Mouse (Mus musculus) layer of hippocampus, adult 2 months (tissue): Measurements from ENCODE around the gene Notch1. TPM values are rescaled to one million over a fixed set of nuclear protein-coding genes. Genes with fewer than 3 reads are reported as not detected.

Experiments
- DNase-seq, 2 experiments: peaks; one replicate each; pipeline ENCODE4 v3.0.0; 2022; ENCODE audit warnings: low spot score in 2 of 2
- H3K27ac ChIP-seq: fragments of 200-600 bp; 2 replicates; pipeline ENCODE4 v1.8.1; 2022
- H3K4me3 ChIP-seq: fragments of 200-600 bp; 2 replicates; pipeline ENCODE4 v1.8.1; 2022; ENCODE audit warnings: mild to moderate bottlenecking
- CTCF ChIP-seq: fragments of 200-600 bp; conservative IDR thresholded peaks from 2 replicates; pipeline ENCODE4 v1.8.1; 2022; ENCODE audit warnings: antibody characterized with exemption, mild to moderate bottlenecking, moderate library complexity
- microRNA-seq, 2 experiments: library from miRNA; unstranded; fragments of <30 nt; microRNA quantifications; one replicate each; pipeline ENCODE4 v1.2.0; 2021
- total RNA-seq, 2 experiments: library from RNA; stranded (reverse); gene quantifications; 2 replicates each; pipeline ENCODE4 v1.2.3; 2021

Gene Notch1
- total RNA-seq, 2 experiments from 2014 or later: 32.7 to 35.7 TPM

DNA sequence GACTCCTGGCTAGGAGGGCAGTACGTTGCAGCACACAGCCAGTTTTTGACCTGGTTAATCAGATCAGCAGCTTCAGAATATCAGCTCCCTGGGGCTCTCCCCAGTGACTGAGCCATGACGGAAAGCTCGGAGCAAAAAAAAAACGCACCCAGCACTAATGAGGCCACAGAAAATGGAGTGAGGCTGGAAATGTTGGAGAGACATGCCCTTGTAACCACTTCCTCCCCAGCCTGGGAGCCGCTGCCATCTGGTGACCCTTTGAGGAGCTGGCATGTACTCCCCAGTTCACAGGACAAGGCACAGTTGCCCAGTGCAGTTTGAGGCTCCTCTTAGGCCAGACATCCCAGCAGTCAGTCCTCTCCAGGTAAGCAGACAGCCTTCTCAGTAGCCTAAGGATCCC, 106.4 kb downstream of the Notch1 start:
- TF ChIP-seq CTCF: 0 out of 2 replicates have a peak, but pooled peaks have one; percentile 7
- H3K27ac ChIP-seq: peak overlapping the region; percentile 84
- no peak for DNase-seq
- no peak overlapping the region for H3K4me3 ChIP-seq

- H3K27ac ChIP-seq: peak overlapping the region; percentile 96
- peak overlapping the region; percentile 99 for H3K4me3 ChIP-seq
- no peak for TF ChIP-seq CTCF
- no peak for DNase-seq
Measured at GRCm38 (mm10) chr2:26409362-26409761, 107.1 kb downstream of the Notch1 start.

DNA sequence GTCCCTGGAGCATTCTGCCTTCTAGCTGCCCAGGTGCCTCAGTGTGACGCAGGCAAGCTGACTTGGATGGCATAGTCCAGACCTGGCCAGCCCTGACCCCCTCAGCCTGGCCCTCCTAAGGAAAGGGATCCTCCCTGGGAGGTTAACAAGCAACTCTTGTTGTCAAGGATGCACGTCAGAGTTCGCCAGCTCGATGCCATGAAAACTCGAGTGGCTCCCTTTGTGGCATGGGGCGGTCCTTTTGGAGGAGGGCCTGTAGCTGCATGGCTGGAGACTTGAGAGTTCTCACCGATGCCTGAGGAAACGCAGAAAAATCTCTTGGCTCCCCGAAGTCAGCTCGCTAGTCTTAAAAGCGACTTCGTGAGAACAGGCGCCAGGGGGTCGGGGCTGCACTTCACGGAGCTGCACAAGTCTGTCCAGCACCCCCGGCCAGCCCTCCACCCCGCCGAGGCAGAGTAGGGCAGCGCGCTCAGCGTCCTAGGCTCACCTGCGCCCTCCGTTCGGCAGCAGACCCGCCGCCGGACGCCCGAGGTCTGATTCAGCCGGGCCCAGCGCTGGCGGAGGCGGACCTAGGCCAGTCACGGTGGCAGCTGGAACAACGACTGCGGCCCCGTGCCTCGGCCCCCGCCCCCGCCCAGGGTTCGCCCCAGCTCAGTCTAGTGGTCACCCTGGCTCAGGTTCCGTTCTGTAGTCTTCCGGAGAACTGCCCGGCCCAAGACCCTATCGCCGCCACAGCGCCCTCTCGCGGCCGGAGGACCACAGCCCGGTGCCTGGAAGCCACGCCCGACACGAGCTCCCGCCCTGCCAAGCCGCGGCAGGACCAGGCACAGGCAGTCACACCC, 107.7 kb downstream of the Notch1 start, which contains the start of gene Inpp5e:
TSS of gene Inpp5e (minus strand) at position 689 of the 842 bp plus-strand sequence.
- DNase-seq: peak; percentile 94 to 99
- Histone ChIP-seq H3K4me3 (peak within 1 kb of the TSS; percentile 99), H3K27ac (peak within 1 kb of the TSS; percentile 96)
- TF ChIP-seq CTCF: peak; percentile 97

Small RNA genes lying within 50 kb of the gene (microRNA-seq; reads per million reads assigned to microRNA genes)
- 0.55 to 0.64 reads per million in 2 experiments for gene Mir6996

Other genes starting within 250 kb of the Notch1 start
- under 1 TPM; 0.59 to 0.76 TPM for gene Ccdc187, start 222.1 kb downstream of the Notch1 start, total RNA-seq
- gene Gpsm1, start 201.1 kb downstream of the Notch1 start, total RNA-seq: 10 to 100 TPM; 36.6 to 40.7 TPM
- gene Dnlz, start 164.6 kb downstream of the Notch1 start, total RNA-seq: 10 to 100 TPM; 26.5 to 27.2 TPM
- gene Card9, start 155.7 kb downstream of the Notch1 start, total RNA-seq: 1 to 10 TPM; 1.5 to 2.1 TPM
- 10 to 100 TPM; 72.5 to 88.9 TPM for gene Snapc4, start 136.0 kb downstream of the Notch1 start, total RNA-seq
- gene Entr1, start 127.3 kb downstream of the Notch1 start, total RNA-seq: 100 to 1,000 TPM; 159 to 168 TPM
- gene Pmpca, start 127.3 kb downstream of the Notch1 start, total RNA-seq: 100 to 1,000 TPM in 1 of 2 experiments, 10 to 100 TPM in 1; 89.2 to 100 TPM
- gene Inpp5e, start 107.5 kb downstream of the Notch1 start, total RNA-seq: 10 to 100 TPM; 22.2 to 25.1 TPM
- gene Sec16a, start 71.4 kb downstream of the Notch1 start, total RNA-seq: 10 to 100 TPM; 49.3 to 51.3 TPM
- 10 to 100 TPM; 72.2 to 74.3 TPM for gene Egfl7, start 63.4 kb upstream of the Notch1 start, total RNA-seq
- gene Gm20532, start 70.0 kb upstream of the Notch1 start, total RNA-seq: not detected
- 1 to 10 TPM; 1.6 to 2.5 TPM for gene Agpat2, start 87.8 kb upstream of the Notch1 start, total RNA-seq
- 10 to 100 TPM; 70.3 to 72.6 TPM for gene Fam69b, start 111.8 kb upstream of the Notch1 start, total RNA-seq
- gene Lcn4, start 154.6 kb upstream of the Notch1 start, total RNA-seq: not detected